Mouse (Mus musculus): ENCODE measurements at regions not wholly inside any gene's neighbourhood (a gene's known extent, or its start where the extent isn't known, plus 50 kb on each side); places are given as distances from the start of the nearest gene placed in this dataset.

- ATAC-seq (ENCODE audit: low read depth): peak; percentile 51; the same call in 1 of the 2 replicates
These were observed 490.5 kb downstream of the Rnf144a start for GRCm38 (mm10) chr12:25924526-25924925.

GRCm38 (mm10) chr12:25923772-25924171 is 491.3 kb downstream of the Rnf144a start:
- Histone ChIP-seq H3K9ac (replicated peaks; ENCODE audit: low read depth, low read length) (no peak overlapping the region), H3K27me3 (ENCODE audit: control insufficient read depth, insufficient read depth, low read length) (no peaks in the 10 kb centered on the region), H3K9me3 (ENCODE audit: control insufficient read depth, low read length) (no peaks in the 10 kb centered on the region), H3K4me3 (ENCODE audit: low read depth, low read length) (no peak overlapping the region), H3K4me2 (ENCODE audit: low read depth, low read length) (no peak overlapping the region), H3K36me3 (ENCODE audit: control insufficient read depth, insufficient read depth, low read length) (no peaks in the 10 kb centered on the region), H3K4me1 (ENCODE audit: control insufficient read depth, insufficient read depth, low read length) (peaks cover 8% of the 10 kb centered on the region), H3K27ac (ENCODE audit: low read depth, low read length) (no peak overlapping the region)
- WGBS: 91% methylated on average over 1 of the region's 1 CpGs
- ATAC-seq (ENCODE audit: low read depth): no peak; the same call in 1 of the 2 replicates

More at GRCm38 (mm10) chr12:25924526-25924925, 490.5 kb downstream of the Rnf144a start:
- Histone ChIP-seq H3K36me3 (ENCODE audit: control insufficient read depth, insufficient read depth, low read length) (no peaks in the 10 kb centered on the region), H3K27ac (ENCODE audit: low read depth, low read length) (no peak overlapping the region), H3K4me3 (ENCODE audit: low read depth, low read length) (no peak overlapping the region), H3K9ac (replicated peaks; ENCODE audit: low read depth, low read length) (no peak overlapping the region), H3K4me2 (ENCODE audit: low read depth, low read length) (no peak overlapping the region), H3K27me3 (ENCODE audit: control insufficient read depth, insufficient read depth, low read length) (no peaks in the 10 kb centered on the region), H3K4me1 (ENCODE audit: control insufficient read depth, insufficient read depth, low read length) (peaks cover 8% of the 10 kb centered on the region), H3K9me3 (ENCODE audit: control insufficient read depth, low read length) (no peaks in the 10 kb centered on the region)
- WGBS: 49% methylated on average over 9 of the region's 9 CpGs

- no peaks in the 10 kb centered on the region for H3K27me3 ChIP-seq (ENCODE audit: control insufficient read depth, insufficient read depth, low read length)
- H3K36me3 ChIP-seq (ENCODE audit: control insufficient read depth, insufficient read depth, low read length): no peaks in the 10 kb centered on the region
- H3K27ac ChIP-seq (ENCODE audit: low read depth, low read length): no peak overlapping the region
- no peak overlapping the region for H3K9ac ChIP-seq (replicated peaks; ENCODE audit: low read depth, low read length)
- H3K4me2 ChIP-seq (ENCODE audit: low read depth, low read length): no peak overlapping the region
- no peak overlapping the region for H3K4me3 ChIP-seq (ENCODE audit: low read depth, low read length)
- no peak for ATAC-seq (ENCODE audit: low read depth)
- no peaks in the 10 kb centered on the region for H3K9me3 ChIP-seq (ENCODE audit: control insufficient read depth, low read length)
- H3K4me1 ChIP-seq (ENCODE audit: control insufficient read depth, insufficient read depth, low read length): no peaks in the 10 kb centered on the region
- 88% methylated on average over 1 of the region's 1 CpGs for WGBS
These were observed 509.4 kb downstream of the Rnf144a start for GRCm38 (mm10) chr12:25905614-25906013.

- Histone ChIP-seq H3K36me3 (ENCODE audit: control insufficient read depth, insufficient read depth, low read length) (no peaks in the 10 kb centered on the region), H3K27me3 (ENCODE audit: control insufficient read depth, insufficient read depth, low read length) (no peaks in the 10 kb centered on the region), H3K9me3 (ENCODE audit: control insufficient read depth, low read length) (no peaks in the 10 kb centered on the region), H3K9ac (replicated peaks; ENCODE audit: low read depth, low read length) (no peak overlapping the region), H3K4me3 (ENCODE audit: low read depth, low read length) (no peak overlapping the region), H3K4me1 (ENCODE audit: control insufficient read depth, insufficient read depth, low read length) (no peaks in the 10 kb centered on the region), H3K27ac (ENCODE audit: low read depth, low read length) (no peak overlapping the region), H3K4me2 (ENCODE audit: low read depth, low read length) (no peak overlapping the region)
- 47% methylated on average over 3 of the region's 3 CpGs for WGBS
- no peak for ATAC-seq (ENCODE audit: low read depth)
These were observed 518.5 kb downstream of the Rnf144a start for GRCm38 (mm10) chr12:25896543-25896942.

GRCm38 (mm10) chr12:25895691-25896090 is 519.4 kb downstream of the Rnf144a start:
- no peaks in the 10 kb centered on the region for H3K36me3 ChIP-seq (ENCODE audit: control insufficient read depth, insufficient read depth, low read length)
- H3K4me2 ChIP-seq (ENCODE audit: low read depth, low read length): no peak overlapping the region
- no peak overlapping the region for H3K9ac ChIP-seq (replicated peaks; ENCODE audit: low read depth, low read length)
- no peaks in the 10 kb centered on the region for H3K27me3 ChIP-seq (ENCODE audit: control insufficient read depth, insufficient read depth, low read length)
- no peak overlapping the region for H3K27ac ChIP-seq (ENCODE audit: low read depth, low read length)
- no peak overlapping the region for H3K4me3 ChIP-seq (ENCODE audit: low read depth, low read length)
- 76% methylated on average over 1 of the region's 1 CpGs for WGBS
- H3K4me1 ChIP-seq (ENCODE audit: control insufficient read depth, insufficient read depth, low read length): no peaks in the 10 kb centered on the region
- ATAC-seq (ENCODE audit: low read depth): no peak
- no peaks in the 10 kb centered on the region for H3K9me3 ChIP-seq (ENCODE audit: control insufficient read depth, low read length)

GRCm38 (mm10) chr12:25891391-25892167 is 523.5 kb downstream of the Rnf144a start:
- H3K27me3 ChIP-seq (ENCODE audit: control insufficient read depth, insufficient read depth, low read length): no peaks in the 10 kb centered on the region
- H3K4me3 ChIP-seq (ENCODE audit: low read depth, low read length): no peak overlapping the region
- no peak overlapping the region for H3K9ac ChIP-seq (replicated peaks; ENCODE audit: low read depth, low read length)
- 46% methylated on average over 4 of the region's 4 CpGs for WGBS
- no peaks in the 10 kb centered on the region for H3K4me1 ChIP-seq (ENCODE audit: control insufficient read depth, insufficient read depth, low read length)
- no peak overlapping the region for H3K27ac ChIP-seq (ENCODE audit: low read depth, low read length)
- no peak for ATAC-seq (ENCODE audit: low read depth)
- H3K9me3 ChIP-seq (ENCODE audit: control insufficient read depth, low read length): no peaks in the 10 kb centered on the region
- no peaks in the 10 kb centered on the region for H3K36me3 ChIP-seq (ENCODE audit: control insufficient read depth, insufficient read depth, low read length)
- no peak overlapping the region for H3K4me2 ChIP-seq (ENCODE audit: low read depth, low read length)

GRCm38 (mm10) chr12:25890722-25891121 is 524.3 kb downstream of the Rnf144a start:
- Histone ChIP-seq H3K4me3 (ENCODE audit: low read depth, low read length) (no peak overlapping the region), H3K36me3 (ENCODE audit: control insufficient read depth, insufficient read depth, low read length) (no peaks in the 10 kb centered on the region), H3K27me3 (ENCODE audit: control insufficient read depth, insufficient read depth, low read length) (no peaks in the 10 kb centered on the region), H3K4me1 (ENCODE audit: control insufficient read depth, insufficient read depth, low read length) (no peaks in the 10 kb centered on the region), H3K4me2 (ENCODE audit: low read depth, low read length) (no peak overlapping the region), H3K9me3 (ENCODE audit: control insufficient read depth, low read length) (no peaks in the 10 kb centered on the region), H3K9ac (replicated peaks; ENCODE audit: low read depth, low read length) (no peak overlapping the region), H3K27ac (ENCODE audit: low read depth, low read length) (no peak overlapping the region)
- WGBS: 97% methylated on average over 1 of the region's 1 CpGs
- ATAC-seq (ENCODE audit: low read depth): no peak

GRCm38 (mm10) chr12:25883771-25884171 is 531.3 kb downstream of the Rnf144a start:
- Histone ChIP-seq H3K36me3 (ENCODE audit: control insufficient read depth, insufficient read depth, low read length) (no peaks in the 10 kb centered on the region), H3K4me3 (ENCODE audit: low read depth, low read length) (no peak overlapping the region), H3K4me1 (ENCODE audit: control insufficient read depth, insufficient read depth, low read length) (no peaks in the 10 kb centered on the region), H3K9ac (replicated peaks; ENCODE audit: low read depth, low read length) (no peak overlapping the region), H3K27me3 (ENCODE audit: control insufficient read depth, insufficient read depth, low read length) (no peaks in the 10 kb centered on the region), H3K4me2 (ENCODE audit: low read depth, low read length) (no peak overlapping the region), H3K27ac (ENCODE audit: low read depth, low read length) (no peak overlapping the region), H3K9me3 (ENCODE audit: control insufficient read depth, low read length) (no peaks in the 10 kb centered on the region)
- no peak for ATAC-seq (ENCODE audit: low read depth)
- WGBS: 84% methylated on average over 5 of the region's 5 CpGs

- Histone ChIP-seq H3K27me3 (ENCODE audit: control insufficient read depth, insufficient read depth, low read length) (no peaks in the 10 kb centered on the region), H3K4me2 (ENCODE audit: low read depth, low read length) (peak overlapping the region; percentile 21; the same call in 1 of the 2 replicates), H3K27ac (ENCODE audit: low read depth, low read length) (peak overlapping the region; percentile 62; the same call in 1 of the 2 replicates), H3K4me1 (ENCODE audit: control insufficient read depth, insufficient read depth, low read length) (peaks cover 7% of the 10 kb centered on the region; the same call in 1 of the 2 replicates), H3K36me3 (ENCODE audit: control insufficient read depth, insufficient read depth, low read length) (no peaks in the 10 kb centered on the region), H3K9ac (replicated peaks; ENCODE audit: low read depth, low read length) (no peak overlapping the region), H3K4me3 (ENCODE audit: low read depth, low read length) (no peak overlapping the region), H3K9me3 (ENCODE audit: control insufficient read depth, low read length) (no peaks in the 10 kb centered on the region)
- 87% methylated on average over 4 of the region's 4 CpGs for WGBS
- no peak for ATAC-seq (ENCODE audit: low read depth)
These were observed 543.2 kb downstream of the Rnf144a start for GRCm38 (mm10) chr12:25871816-25872215.
